Mouse (Mus musculus): ENCODE measurements around the gene Hnrnpul2. TPM values are rescaled to one million over a fixed set of nuclear protein-coding genes. Genes with fewer than 3 reads are reported as not detected.
A peak's percentile ranks its signal among the peaks of the same experiment; 100 is the strongest.
"Not testable (repeated sequence)": the region's sequence is repeated elsewhere in the genome, so short reads cannot be mapped to it uniquely, and the experiment has no call there.

Gene Hnrnpul2
- polyA plus RNA-seq, 1 experiment, result 78.5 TPM

- Histone ChIP-seq H3K27ac (ENCODE audit: insufficient read depth, low read length) (no peak overlapping the region), H3K4me3 (ENCODE audit: insufficient read depth, low read length) (no peak overlapping the region), H3K4me1 (ENCODE audit: control insufficient read depth, insufficient read depth, low read length) (no peaks in the 10 kb centered on the region; the same call in 1 of the 2 replicates)
- TF ChIP-seq CTCF (IDR thresholded peaks at IDR 0.05; ENCODE audit: extremely low read depth, insufficient read depth, low read length), result peak; percentile 62
- no peak for TF ChIP-seq POLR2A (IDR thresholded peaks at IDR 0.05; ENCODE audit: extremely low read depth, insufficient read depth, low read length)
Observed at GRCm38 (mm10) chr19:8844371-8845129, 24.7 kb downstream of the Hnrnpul2 start.

GRCm38 (mm10) chr19:8848356-8848755 is 28.5 kb downstream of the Hnrnpul2 start:
- Histone ChIP-seq H3K4me3 (ENCODE audit: insufficient read depth, low read length) (no peak overlapping the region), H3K27ac (ENCODE audit: insufficient read depth, low read length) (no peak overlapping the region), H3K4me1 (ENCODE audit: control insufficient read depth, insufficient read depth, low read length) (peaks cover 1% of the 10 kb centered on the region; the same call in 1 of the 2 replicates)
- TF ChIP-seq CTCF (IDR thresholded peaks at IDR 0.05; ENCODE audit: extremely low read depth, insufficient read depth, low read length), result no peak
- no peak for TF ChIP-seq POLR2A (IDR thresholded peaks at IDR 0.05; ENCODE audit: extremely low read depth, insufficient read depth, low read length)

GRCm38 (mm10) chr19:8850402-8850901 is 30.6 kb downstream of the Hnrnpul2 start, which contains the start of gene Lrrn4cl:
TSS of gene Lrrn4cl (plus strand) at chr19:8850768.
- no peak within 1 kb of the TSS for H3K4me3 ChIP-seq (ENCODE audit: insufficient read depth, low read length)
- peak within 1 kb of the TSS; percentile 43; the same call in 1 of the 2 replicates for H3K27ac ChIP-seq (ENCODE audit: insufficient read depth, low read length)
- H3K4me1 ChIP-seq (ENCODE audit: control insufficient read depth, insufficient read depth, low read length), result 0 out of 2 replicates have a peak, but pooled peaks cover 1% of the 10 kb centered on the region
- no peak for TF ChIP-seq CTCF (IDR thresholded peaks at IDR 0.05; ENCODE audit: extremely low read depth, insufficient read depth, low read length)
- no peak for TF ChIP-seq POLR2A (IDR thresholded peaks at IDR 0.05; ENCODE audit: extremely low read depth, insufficient read depth, low read length)

- peak overlapping the region; percentile 43; the same call in 1 of the 2 replicates for H3K27ac ChIP-seq (ENCODE audit: insufficient read depth, low read length)
- TF ChIP-seq POLR2A (IDR thresholded peaks at IDR 0.05; ENCODE audit: extremely low read depth, insufficient read depth, low read length) (no peak), CTCF (IDR thresholded peaks at IDR 0.05; ENCODE audit: extremely low read depth, insufficient read depth, low read length) (no peak)
Observed at GRCm38 (mm10) chr19:8851639-8852038, 31.8 kb downstream of the Hnrnpul2 start.

GRCm38 (mm10) chr19:8852236-8852928 is 32.6 kb downstream of the Hnrnpul2 start:
- Histone ChIP-seq H3K27ac (ENCODE audit: insufficient read depth, low read length) (peak overlapping the region; percentile 43), H3K4me1 (ENCODE audit: control insufficient read depth, insufficient read depth, low read length) (0 out of 2 replicates have a peak, but pooled peaks cover 1% of the 10 kb centered on the region), H3K4me3 (ENCODE audit: insufficient read depth, low read length) (no peak overlapping the region)
- TF ChIP-seq POLR2A (IDR thresholded peaks at IDR 0.05; ENCODE audit: extremely low read depth, insufficient read depth, low read length), result no peak
- no peak for TF ChIP-seq CTCF (IDR thresholded peaks at IDR 0.05; ENCODE audit: extremely low read depth, insufficient read depth, low read length)

More at GRCm38 (mm10) chr19:8851639-8852038, 31.8 kb downstream of the Hnrnpul2 start:
- H3K4me3 ChIP-seq (ENCODE audit: insufficient read depth, low read length), result no peak overlapping the region
- 0 out of 2 replicates have a peak, but pooled peaks cover 1% of the 10 kb centered on the region for H3K4me1 ChIP-seq (ENCODE audit: control insufficient read depth, insufficient read depth, low read length)

GRCm38 (mm10) chr19:8853117-8853516 is 33.3 kb downstream of the Hnrnpul2 start:
- no peak overlapping the region for H3K4me3 ChIP-seq (ENCODE audit: insufficient read depth, low read length)
- no peak for TF ChIP-seq POLR2A (IDR thresholded peaks at IDR 0.05; ENCODE audit: extremely low read depth, insufficient read depth, low read length)
- TF ChIP-seq CTCF (IDR thresholded peaks at IDR 0.05; ENCODE audit: extremely low read depth, insufficient read depth, low read length), result no peak
- no peak overlapping the region for H3K27ac ChIP-seq (ENCODE audit: insufficient read depth, low read length)
- 0 out of 2 replicates have a peak, but pooled peaks cover 1% of the 10 kb centered on the region for H3K4me1 ChIP-seq (ENCODE audit: control insufficient read depth, insufficient read depth, low read length)

GRCm38 (mm10) chr19:8857689-8858088 is 37.9 kb downstream of the Hnrnpul2 start:
- H3K4me3 ChIP-seq (ENCODE audit: insufficient read depth, low read length), result no peak overlapping the region
- peak; percentile 61 for TF ChIP-seq CTCF (IDR thresholded peaks at IDR 0.05; ENCODE audit: extremely low read depth, insufficient read depth, low read length)
- TF ChIP-seq POLR2A (IDR thresholded peaks at IDR 0.05; ENCODE audit: extremely low read depth, insufficient read depth, low read length), result no peak

GRCm38 (mm10) chr19:8859018-8859417 is 39.2 kb downstream of the Hnrnpul2 start:
- no peaks in the 10 kb centered on the region for H3K4me1 ChIP-seq (ENCODE audit: control insufficient read depth, insufficient read depth, low read length)
- TF ChIP-seq CTCF (IDR thresholded peaks at IDR 0.05; ENCODE audit: extremely low read depth, insufficient read depth, low read length), result 0 out of 2 replicates have a peak, but pooled peaks have one; percentile 15
- no peak for TF ChIP-seq POLR2A (IDR thresholded peaks at IDR 0.05; ENCODE audit: extremely low read depth, insufficient read depth, low read length)
- no peak overlapping the region for H3K27ac ChIP-seq (ENCODE audit: insufficient read depth, low read length)
- no peak overlapping the region for H3K4me3 ChIP-seq (ENCODE audit: insufficient read depth, low read length)

More at GRCm38 (mm10) chr19:8857689-8858088, 37.9 kb downstream of the Hnrnpul2 start:
- no peak overlapping the region for H3K27ac ChIP-seq (ENCODE audit: insufficient read depth, low read length)
- H3K4me1 ChIP-seq (ENCODE audit: control insufficient read depth, insufficient read depth, low read length), result no peaks in the 10 kb centered on the region

- no peak overlapping the region for H3K4me3 ChIP-seq (ENCODE audit: insufficient read depth, low read length)
- H3K27ac ChIP-seq (ENCODE audit: insufficient read depth, low read length), result no peak overlapping the region; the same call in 1 of the 2 replicates
- no peak for TF ChIP-seq CTCF (IDR thresholded peaks at IDR 0.05; ENCODE audit: extremely low read depth, insufficient read depth, low read length)
- no peaks in the 10 kb centered on the region for H3K4me1 ChIP-seq (ENCODE audit: control insufficient read depth, insufficient read depth, low read length)
Observed at GRCm38 (mm10) chr19:8864265-8864664, 44.5 kb downstream of the Hnrnpul2 start.

- not testable (repeated sequence) for H3K4me1 ChIP-seq (ENCODE audit: control insufficient read depth, insufficient read depth, low read length); H3K27ac ChIP-seq (ENCODE audit: insufficient read depth, low read length); H3K4me3 ChIP-seq (ENCODE audit: insufficient read depth, low read length)
Observed at GRCm38 (mm10) chr19:8870381-8870780, 50.6 kb downstream of the Hnrnpul2 start.

Measured in cortical plate, adult 2 months (tissue).